Mouse (Mus musculus): Measurements from ENCODE around the gene Gm44579. TPM values are rescaled to one million over a fixed set of nuclear protein-coding genes. Genes with fewer than 3 reads are reported as not detected.

The Gm44579 gene
- total and polyA plus RNA-seq, 3 experiments, result 0.22 TPM; not detected in 2

- ATAC-seq (ENCODE audit: extremely low read depth, insufficient number of reproducible peaks, low FRiP score, poor library complexity, severe bottlenecking) (no peak), DNase-seq (ENCODE audit: low spot score) (no peak)
- no peaks in the 10 kb centered on the region for H3K4me1 ChIP-seq (ENCODE audit: insufficient read depth, low read depth, low read length)
- peaks cover 6% of the 10 kb centered on the region; the same call in 1 of the 2 replicates for H3K27me3 ChIP-seq (ENCODE audit: insufficient read depth, low read length)
- TF ChIP-seq GATA1 (IDR thresholded peaks at IDR 0.05; ENCODE audit: borderline replicate concordance, low read length), result no peak
- TF ChIP-seq CTCF (IDR thresholded peaks at IDR 0.05; ENCODE audit: low read depth, low read length), result no peak
- TF ChIP-seq GATA2 (IDR thresholded peaks at IDR 0.05; ENCODE audit: borderline replicate concordance, low read depth, low read length), result no peak
- TF ChIP-seq TAL1 (conservative IDR thresholded peaks at IDR 0.05; ENCODE audit: low read depth, low read length), result no peak
- TF ChIP-seq POLR2AphosphoS5 (IDR thresholded peaks at IDR 0.05; ENCODE audit: insufficient replicate concordance, low read depth, low read length), result no peak
- H3K4me3 ChIP-seq (ENCODE audit: low read depth, low read length), result no peak within 1 kb of the TSS
- H3K9me3 ChIP-seq (replicated peaks), result no peaks in the 10 kb centered on the region
- H3K36me3 ChIP-seq (replicated peaks), result no peaks in the 10 kb centered on the region
These were observed 25.3 kb downstream of the Gm44579 start, which contains the start of gene Olfr288 for GRCm38 (mm10) chr15:98195442-98195841. Olfr288 (minus strand) TSS chr15:98195542.

- no peaks in the 10 kb centered on the region for H3K9me3 ChIP-seq (replicated peaks)
- H3K4me1 ChIP-seq (ENCODE audit: insufficient read depth, low read depth, low read length), result peaks cover 4% of the 10 kb centered on the region; the same call in 1 of the 2 replicates
- H3K27me3 ChIP-seq (ENCODE audit: insufficient read depth, low read length), result peaks cover 21% of the 10 kb centered on the region
- no peak overlapping the region for H3K4me3 ChIP-seq (ENCODE audit: low read depth, low read length)
- ATAC-seq (ENCODE audit: extremely low read depth, insufficient number of reproducible peaks, low FRiP score, poor library complexity, severe bottlenecking) (no peak), DNase-seq (ENCODE audit: low spot score) (no peak)
- no peak for TF ChIP-seq TAL1 (conservative IDR thresholded peaks at IDR 0.05; ENCODE audit: low read depth, low read length)
- no peak for TF ChIP-seq CTCF (IDR thresholded peaks at IDR 0.05; ENCODE audit: low read depth, low read length)
- no peak for TF ChIP-seq GATA2 (IDR thresholded peaks at IDR 0.05; ENCODE audit: borderline replicate concordance, low read depth, low read length)
- no peak for TF ChIP-seq POLR2AphosphoS5 (IDR thresholded peaks at IDR 0.05; ENCODE audit: insufficient replicate concordance, low read depth, low read length)
- TF ChIP-seq GATA1 (IDR thresholded peaks at IDR 0.05; ENCODE audit: borderline replicate concordance, low read length), result no peak
- H3K36me3 ChIP-seq (replicated peaks), result no peaks in the 10 kb centered on the region
These were observed 36.3 kb downstream of the Gm44579 start for GRCm38 (mm10) chr15:98184456-98184855.

GRCm38 (mm10) chr15:98181856-98182570 is 38.8 kb downstream of the Gm44579 start:
- DNase-seq (ENCODE audit: low spot score), result no peak
- Histone ChIP-seq H3K36me3 (replicated peaks) (no peaks in the 10 kb centered on the region), H3K27me3 (ENCODE audit: insufficient read depth, low read length) (peaks cover 18% of the 10 kb centered on the region), H3K9me3 (replicated peaks) (no peaks in the 10 kb centered on the region), H3K4me3 (ENCODE audit: low read depth, low read length) (no peak overlapping the region), H3K4me1 (ENCODE audit: insufficient read depth, low read depth, low read length) (peaks cover 4% of the 10 kb centered on the region; the same call in 1 of the 2 replicates)
- TF ChIP-seq GATA2 (IDR thresholded peaks at IDR 0.05; ENCODE audit: borderline replicate concordance, low read depth, low read length) (no peak), POLR2AphosphoS5 (IDR thresholded peaks at IDR 0.05; ENCODE audit: insufficient replicate concordance, low read depth, low read length) (no peak), TAL1 (conservative IDR thresholded peaks at IDR 0.05; ENCODE audit: low read depth, low read length) (no peak), CTCF (IDR thresholded peaks at IDR 0.05; ENCODE audit: low read depth, low read length) (no peak), GATA1 (IDR thresholded peaks at IDR 0.05; ENCODE audit: borderline replicate concordance, low read length) (no peak)
- ATAC-seq (ENCODE audit: extremely low read depth, insufficient number of reproducible peaks, low FRiP score, poor library complexity, severe bottlenecking), result no peak

GRCm38 (mm10) chr15:98181132-98181711 is 39.6 kb downstream of the Gm44579 start:
- no peak for TF ChIP-seq CTCF (IDR thresholded peaks at IDR 0.05; ENCODE audit: low read depth, low read length)
- no peak for TF ChIP-seq POLR2AphosphoS5 (IDR thresholded peaks at IDR 0.05; ENCODE audit: insufficient replicate concordance, low read depth, low read length)
- TF ChIP-seq TAL1 (conservative IDR thresholded peaks at IDR 0.05; ENCODE audit: low read depth, low read length), result no peak
- no peak for TF ChIP-seq GATA2 (IDR thresholded peaks at IDR 0.05; ENCODE audit: borderline replicate concordance, low read depth, low read length)
- TF ChIP-seq GATA1 (IDR thresholded peaks at IDR 0.05; ENCODE audit: borderline replicate concordance, low read length), result no peak
- ATAC-seq (ENCODE audit: extremely low read depth, insufficient number of reproducible peaks, low FRiP score, poor library complexity, severe bottlenecking) (peak; percentile 84), DNase-seq (ENCODE audit: low spot score) (peak; percentile 35)
- Histone ChIP-seq H3K4me1 (ENCODE audit: insufficient read depth, low read depth, low read length) (peaks cover 4% of the 10 kb centered on the region; the same call in 1 of the 2 replicates), H3K36me3 (replicated peaks) (no peaks in the 10 kb centered on the region), H3K9me3 (replicated peaks) (no peaks in the 10 kb centered on the region), H3K4me3 (ENCODE audit: low read depth, low read length) (peak overlapping the region; percentile 66; the same call in 1 of the 2 replicates), H3K27me3 (ENCODE audit: insufficient read depth, low read length) (peaks cover 23% of the 10 kb centered on the region)

- Histone ChIP-seq H3K4me3 (ENCODE audit: low read depth, low read length) (peak overlapping the region; percentile 66; the same call in 1 of the 2 replicates), H3K27me3 (ENCODE audit: insufficient read depth, low read length) (peaks cover 20% of the 10 kb centered on the region), H3K9me3 (replicated peaks) (no peaks in the 10 kb centered on the region), H3K4me1 (ENCODE audit: insufficient read depth, low read depth, low read length) (peaks cover 4% of the 10 kb centered on the region; the same call in 1 of the 2 replicates), H3K36me3 (replicated peaks) (no peaks in the 10 kb centered on the region)
- no peak for ATAC-seq (ENCODE audit: extremely low read depth, insufficient number of reproducible peaks, low FRiP score, poor library complexity, severe bottlenecking)
- no peak for TF ChIP-seq POLR2AphosphoS5 (IDR thresholded peaks at IDR 0.05; ENCODE audit: insufficient replicate concordance, low read depth, low read length)
- no peak for TF ChIP-seq TAL1 (conservative IDR thresholded peaks at IDR 0.05; ENCODE audit: low read depth, low read length)
- no peak for TF ChIP-seq GATA1 (IDR thresholded peaks at IDR 0.05; ENCODE audit: borderline replicate concordance, low read length)
- TF ChIP-seq CTCF (IDR thresholded peaks at IDR 0.05; ENCODE audit: low read depth, low read length), result no peak
- no peak for TF ChIP-seq GATA2 (IDR thresholded peaks at IDR 0.05; ENCODE audit: borderline replicate concordance, low read depth, low read length)
- no peak for DNase-seq (ENCODE audit: low spot score)
These were observed 40.1 kb downstream of the Gm44579 start for GRCm38 (mm10) chr15:98180567-98181131.

- Histone ChIP-seq H3K36me3 (replicated peaks) (no peaks in the 10 kb centered on the region), H3K9me3 (replicated peaks) (no peaks in the 10 kb centered on the region), H3K4me3 (ENCODE audit: low read depth, low read length) (no peak overlapping the region), H3K4me1 (ENCODE audit: insufficient read depth, low read depth, low read length) (peaks cover 4% of the 10 kb centered on the region; the same call in 1 of the 2 replicates), H3K27me3 (ENCODE audit: insufficient read depth, low read length) (peaks cover 17% of the 10 kb centered on the region)
- TF ChIP-seq POLR2AphosphoS5 (IDR thresholded peaks at IDR 0.05; ENCODE audit: insufficient replicate concordance, low read depth, low read length) (no peak), GATA2 (IDR thresholded peaks at IDR 0.05; ENCODE audit: borderline replicate concordance, low read depth, low read length) (no peak), TAL1 (conservative IDR thresholded peaks at IDR 0.05; ENCODE audit: low read depth, low read length) (no peak), GATA1 (IDR thresholded peaks at IDR 0.05; ENCODE audit: borderline replicate concordance, low read length) (no peak)
- DNase-seq (ENCODE audit: low spot score) (no peak), ATAC-seq (ENCODE audit: extremely low read depth, insufficient number of reproducible peaks, low FRiP score, poor library complexity, severe bottlenecking) (no peak)
These were observed 43.5 kb downstream of the Gm44579 start for GRCm38 (mm10) chr15:98177320-98177719.

Measured in G1E (cell line).